Mouse (Mus musculus): Measurements from ENCODE around the gene Mecom. TPM values are rescaled to one million over a fixed set of nuclear protein-coding genes. Genes with fewer than 3 reads are reported as not detected.

The Mecom gene
- polyA plus RNA-seq, 1 experiment = 1.8 TPM

DNA sequence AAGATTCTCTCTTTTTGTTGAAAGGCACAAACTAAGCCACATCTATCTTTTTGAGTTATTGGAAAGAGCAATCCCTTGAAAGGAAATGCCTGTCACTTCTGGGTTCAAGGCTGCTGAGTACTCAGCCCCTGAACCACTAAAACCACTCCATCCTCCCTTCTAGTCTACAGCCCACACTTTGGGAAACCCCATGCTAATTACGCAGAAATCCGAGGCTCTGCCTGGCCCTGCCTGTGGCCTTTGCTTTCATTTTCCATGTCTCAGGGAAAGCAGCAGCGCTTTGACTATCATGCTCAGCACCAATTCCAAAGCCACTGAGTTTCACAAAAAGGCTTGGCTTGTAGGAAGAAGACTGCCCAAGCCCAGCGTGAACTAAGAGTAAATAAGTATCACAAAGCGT is 70.8 kb downstream of the Mecom start:
- Histone ChIP-seq H3K79me2 (ENCODE audit: control insufficient read depth, insufficient read depth) (no peaks in the 10 kb centered on the region), H3K36me3 (ENCODE audit: control insufficient read depth, insufficient read depth) (no peaks in the 10 kb centered on the region), H3ac (ENCODE audit: control insufficient read depth, insufficient read length) (no peak overlapping the region), H3K27me3 (ENCODE audit: control insufficient read depth, insufficient read depth, insufficient read length) (no peaks in the 10 kb centered on the region), H3K4me2 (ENCODE audit: low read depth) (no peak overlapping the region), H3K4me3 (no peak overlapping the region)
- TF ChIP-seq POLR2A (IDR thresholded peaks at IDR 0.05; ENCODE audit: insufficient read length, low read depth) = no peak

DNA sequence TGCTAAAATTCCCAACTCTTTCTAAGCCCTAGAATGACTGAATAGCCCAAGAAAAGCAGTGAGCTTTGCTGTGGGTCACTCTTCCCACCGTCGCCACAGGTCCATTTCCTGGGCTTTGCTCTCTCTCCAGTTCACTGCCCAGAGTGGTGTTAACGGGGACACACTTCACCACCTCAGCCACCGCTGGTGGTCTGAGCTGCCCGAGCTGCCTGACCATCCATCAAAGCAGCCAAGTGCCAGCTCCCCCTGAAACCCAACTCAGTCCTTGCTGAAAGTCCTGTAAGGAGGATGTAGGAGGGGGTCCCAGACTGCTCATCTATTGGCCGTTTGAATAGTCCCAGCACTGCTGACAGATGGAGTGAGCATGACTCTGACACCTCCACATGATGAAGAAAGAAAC is 72.2 kb downstream of the Mecom start:
- TF ChIP-seq MYOG (IDR thresholded peaks at IDR 0.05; ENCODE audit: control insufficient read depth in 1 of 3, insufficient read depth in 1 of 3, insufficient read length in 2 of 3, low read depth in 2 of 3) (no peak), MAX (IDR thresholded peaks at IDR 0.05; ENCODE audit: low read depth) (no peak), MYOD1 (IDR thresholded peaks at IDR 0.05; ENCODE audit: control insufficient read depth in 1 of 3, insufficient read length in 2 of 3, low read depth in 2 of 3) (no peak), TCF3 (IDR thresholded peaks at IDR 0.05; ENCODE audit: insufficient read length, low read depth) (no peak), REST (IDR thresholded peaks at IDR 0.05; ENCODE audit: insufficient read depth, insufficient read length) (no peak), USF1 (IDR thresholded peaks at IDR 0.05; ENCODE audit: low read depth) (no peak), TCF12 (IDR thresholded peaks at IDR 0.05; ENCODE audit: insufficient read depth, poor library complexity, severe bottlenecking) (no peak)

GRCm38 (mm10) chr3:30468068-30468835 is 79.6 kb downstream of the Mecom start:
- no peaks in the 10 kb centered on the region for H3K36me3 ChIP-seq (ENCODE audit: control insufficient read depth, insufficient read depth)
- H3K4me2 ChIP-seq (ENCODE audit: low read depth) = no peak overlapping the region
- H3K27me3 ChIP-seq (ENCODE audit: control insufficient read depth, insufficient read depth, insufficient read length) = no peaks in the 10 kb centered on the region
- no peak overlapping the region for H3ac ChIP-seq (ENCODE audit: control insufficient read depth, insufficient read length)
- H3K4me3 ChIP-seq = no peak overlapping the region
- no peak for TF ChIP-seq E2F4 (IDR thresholded peaks at IDR 0.05; ENCODE audit: insufficient read depth)
- no peak for TF ChIP-seq MYOG (IDR thresholded peaks at IDR 0.05; ENCODE audit: control insufficient read depth in 1 of 3, insufficient read depth in 1 of 3, insufficient read length in 2 of 3, low read depth in 2 of 3)
- TF ChIP-seq MYOD1 (IDR thresholded peaks at IDR 0.05; ENCODE audit: control insufficient read depth in 1 of 3, insufficient read length in 2 of 3, low read depth in 2 of 3) = peak in 1 of 3 experiments; percentile 24
- no peak for TF ChIP-seq TCF3 (IDR thresholded peaks at IDR 0.05; ENCODE audit: insufficient read length, low read depth)
- no peaks in the 10 kb centered on the region for H3K79me2 ChIP-seq (ENCODE audit: control insufficient read depth, insufficient read depth)

More for the DNA sequence above, 72.2 kb downstream of the Mecom start:
- no peaks in the 10 kb centered on the region for H3K79me2 ChIP-seq (ENCODE audit: control insufficient read depth, insufficient read depth)
- H3ac ChIP-seq (ENCODE audit: control insufficient read depth, insufficient read length) = no peak overlapping the region
- no peaks in the 10 kb centered on the region for H3K27me3 ChIP-seq (ENCODE audit: control insufficient read depth, insufficient read depth, insufficient read length)
- no peak overlapping the region for H3K4me2 ChIP-seq (ENCODE audit: low read depth)
- H3K36me3 ChIP-seq (ENCODE audit: control insufficient read depth, insufficient read depth) = no peaks in the 10 kb centered on the region
- no peak overlapping the region for H3K4me3 ChIP-seq

DNA sequence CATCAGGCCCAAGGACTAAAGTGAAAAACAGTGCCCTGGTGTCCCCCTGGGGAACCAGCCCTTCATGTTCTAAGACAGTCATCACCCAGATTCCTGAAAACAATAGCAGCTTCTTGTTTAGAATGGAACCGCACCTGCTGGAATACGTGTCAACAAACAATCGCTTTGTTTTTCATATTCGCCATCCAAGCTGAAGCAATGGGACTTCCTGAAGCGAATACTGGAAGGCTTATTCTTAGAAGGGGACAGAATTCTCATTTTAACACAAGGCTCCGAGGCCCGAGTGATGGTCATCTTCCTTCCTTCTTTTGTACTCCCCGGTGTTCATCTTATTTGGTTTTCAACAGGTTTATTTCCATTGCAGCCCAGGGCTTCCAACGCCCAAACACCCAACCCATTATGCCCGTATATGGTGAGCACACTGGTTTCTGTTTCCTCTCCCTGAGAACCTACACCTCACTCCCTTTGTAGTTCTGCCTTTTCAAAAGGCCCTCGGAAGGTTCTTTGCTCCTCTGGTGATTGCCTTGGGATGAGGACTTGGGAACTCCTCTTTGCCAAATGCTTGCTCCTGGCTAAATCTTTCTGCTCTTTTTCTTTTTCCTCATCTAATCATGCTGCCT is 81.7 kb downstream of the Mecom start:
- TF ChIP-seq TCF12 (IDR thresholded peaks at IDR 0.05; ENCODE audit: insufficient read depth, poor library complexity, severe bottlenecking) = no peak
- no peak for TF ChIP-seq E2F4 (IDR thresholded peaks at IDR 0.05; ENCODE audit: insufficient read depth)
- no peak for TF ChIP-seq SRF (IDR thresholded peaks at IDR 0.05; ENCODE audit: control insufficient read depth, insufficient read length, low read depth)
- TF ChIP-seq POLR2A (IDR thresholded peaks at IDR 0.05; ENCODE audit: insufficient read length, low read depth) = no peak
- no peak for TF ChIP-seq USF1 (IDR thresholded peaks at IDR 0.05; ENCODE audit: low read depth)
- TF ChIP-seq POLR2AphosphoS2 (IDR thresholded peaks at IDR 0.05; ENCODE audit: insufficient read length, low read depth) = no peak
- TF ChIP-seq MYOG (IDR thresholded peaks at IDR 0.05; ENCODE audit: control insufficient read depth in 1 of 3, insufficient read depth in 1 of 3, insufficient read length in 2 of 3, low read depth in 2 of 3) = no peak
- no peak for TF ChIP-seq TCF3 (IDR thresholded peaks at IDR 0.05; ENCODE audit: insufficient read length, low read depth)
- TF ChIP-seq MAX (IDR thresholded peaks at IDR 0.05; ENCODE audit: low read depth) = no peak
- no peak for TF ChIP-seq MYOD1 (IDR thresholded peaks at IDR 0.05; ENCODE audit: control insufficient read depth in 1 of 3, insufficient read length in 2 of 3, low read depth in 2 of 3)
- TF ChIP-seq CEBPB (IDR thresholded peaks at IDR 0.05; ENCODE audit: insufficient read depth, poor library complexity, severe bottlenecking) = no peak
- TF ChIP-seq REST (IDR thresholded peaks at IDR 0.05; ENCODE audit: insufficient read depth, insufficient read length) = no peak

GRCm38 (mm10) chr3:30464497-30464896 is 83.3 kb downstream of the Mecom start:
- no peaks in the 10 kb centered on the region for H3K27me3 ChIP-seq (ENCODE audit: control insufficient read depth, insufficient read depth, insufficient read length)
- H3ac ChIP-seq (ENCODE audit: control insufficient read depth, insufficient read length) = no peak overlapping the region
- no peak overlapping the region for H3K4me2 ChIP-seq (ENCODE audit: low read depth)
- H3K36me3 ChIP-seq (ENCODE audit: control insufficient read depth, insufficient read depth) = no peaks in the 10 kb centered on the region
- no peak for TF ChIP-seq MYOG (IDR thresholded peaks at IDR 0.05; ENCODE audit: control insufficient read depth in 1 of 3, insufficient read depth in 1 of 3, insufficient read length in 2 of 3, low read depth in 2 of 3)
- TF ChIP-seq E2F4 (IDR thresholded peaks at IDR 0.05; ENCODE audit: insufficient read depth) = no peak
- no peak for TF ChIP-seq TCF3 (IDR thresholded peaks at IDR 0.05; ENCODE audit: insufficient read length, low read depth)
- no peak for TF ChIP-seq REST (IDR thresholded peaks at IDR 0.05; ENCODE audit: insufficient read depth, insufficient read length)
- TF ChIP-seq POLR2A (IDR thresholded peaks at IDR 0.05; ENCODE audit: insufficient read length, low read depth) = no peak
- no peak for TF ChIP-seq SRF (IDR thresholded peaks at IDR 0.05; ENCODE audit: control insufficient read depth, insufficient read length, low read depth)
- TF ChIP-seq POLR2AphosphoS2 (IDR thresholded peaks at IDR 0.05; ENCODE audit: insufficient read length, low read depth) = no peak
- no peak for TF ChIP-seq CEBPB (IDR thresholded peaks at IDR 0.05; ENCODE audit: insufficient read depth, poor library complexity, severe bottlenecking)
- TF ChIP-seq USF1 (IDR thresholded peaks at IDR 0.05; ENCODE audit: low read depth) = no peak
- no peak for TF ChIP-seq MAX (IDR thresholded peaks at IDR 0.05; ENCODE audit: low read depth)
- H3K79me2 ChIP-seq (ENCODE audit: control insufficient read depth, insufficient read depth) = no peaks in the 10 kb centered on the region
- no peak overlapping the region for H3K4me3 ChIP-seq

More for the DNA sequence above, 81.7 kb downstream of the Mecom start:
- Histone ChIP-seq H3K4me2 (ENCODE audit: low read depth) (no peak overlapping the region), H3ac (ENCODE audit: control insufficient read depth, insufficient read length) (no peak overlapping the region), H3K36me3 (ENCODE audit: control insufficient read depth, insufficient read depth) (no peaks in the 10 kb centered on the region), H3K79me2 (ENCODE audit: control insufficient read depth, insufficient read depth) (no peaks in the 10 kb centered on the region), H3K27me3 (ENCODE audit: control insufficient read depth, insufficient read depth, insufficient read length) (no peaks in the 10 kb centered on the region), H3K4me3 (no peak overlapping the region)
